Mouse (Mus musculus) right cerebral cortex, postnatal 10 days (tissue): Measurements from ENCODE around the gene Smim13.
"Not testable (repeated sequence)": the region's sequence is repeated elsewhere in the genome, so short reads cannot be mapped to it uniquely, and the experiment has no call there.

Source experiments
- DNase-seq, 2 experiments: peaks; one replicate each; pipeline ENCODE4 v3.0.0; 2021; ENCODE audit warnings: low spot score in 2 of 2

The Smim13 gene

DNA sequence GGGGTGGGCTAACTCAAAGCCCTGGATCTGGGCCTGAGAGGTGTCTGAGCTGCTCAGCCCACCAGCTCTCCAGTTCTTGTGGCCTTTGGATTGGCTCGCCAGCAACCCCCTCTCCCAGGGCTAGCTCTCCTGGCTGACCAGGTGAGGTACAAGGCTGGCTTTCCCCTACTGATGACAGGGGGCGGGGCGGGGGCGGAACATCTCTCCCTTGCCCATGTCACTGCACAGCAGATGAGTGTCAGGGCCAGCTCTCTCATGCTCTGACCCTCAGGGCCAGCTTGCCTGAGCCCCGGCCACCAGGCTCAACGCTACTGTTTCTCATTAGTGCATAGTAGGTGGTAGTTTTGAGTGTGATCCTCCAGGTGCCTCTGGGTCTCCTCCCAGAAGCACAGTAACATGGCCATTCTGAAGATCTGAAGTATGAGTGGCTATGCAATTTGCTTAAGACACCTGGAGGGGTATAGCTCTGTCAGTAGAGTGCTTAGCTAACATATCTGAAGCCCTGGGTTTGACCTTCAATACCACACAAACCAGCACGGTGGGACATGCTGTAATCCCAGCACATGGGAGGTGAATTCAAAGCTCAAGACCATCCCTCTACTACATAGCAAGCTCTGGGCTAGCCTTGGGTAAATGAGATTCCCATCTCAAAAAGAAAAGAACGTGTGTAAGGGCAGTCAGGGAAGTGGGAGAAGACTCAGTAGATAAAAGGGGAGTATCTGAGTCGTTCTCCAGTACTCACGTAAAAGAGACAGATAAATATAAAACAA lies 11.4 kb upstream of the Smim13 start:
- no peak for DNase-seq

DNA sequence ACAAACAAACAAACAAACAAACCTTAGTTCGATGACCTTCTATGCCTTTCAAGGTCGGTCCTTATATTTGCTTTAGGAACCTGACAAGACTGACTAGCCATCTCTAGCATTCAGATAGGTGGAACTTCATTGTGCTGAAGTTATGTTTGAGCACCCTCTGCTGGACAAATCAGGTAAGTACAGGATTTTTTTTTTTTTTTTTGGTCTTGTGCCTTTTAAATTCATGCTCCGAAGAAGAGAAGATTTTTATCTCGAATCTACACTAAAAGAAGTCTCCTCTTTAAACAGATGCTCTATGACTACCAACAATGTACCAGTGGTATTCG lies 10.9 kb upstream of the Smim13 start:
- DNase-seq = no peak

GRCm38 (mm10) chr13:41241557-41241956 lies 8.1 kb upstream of the Smim13 start:
- DNase-seq = no peak

GRCm38 (mm10) chr13:41244306-41244830 lies 5.3 kb upstream of the Smim13 start:
- DNase-seq = no peak

DNA sequence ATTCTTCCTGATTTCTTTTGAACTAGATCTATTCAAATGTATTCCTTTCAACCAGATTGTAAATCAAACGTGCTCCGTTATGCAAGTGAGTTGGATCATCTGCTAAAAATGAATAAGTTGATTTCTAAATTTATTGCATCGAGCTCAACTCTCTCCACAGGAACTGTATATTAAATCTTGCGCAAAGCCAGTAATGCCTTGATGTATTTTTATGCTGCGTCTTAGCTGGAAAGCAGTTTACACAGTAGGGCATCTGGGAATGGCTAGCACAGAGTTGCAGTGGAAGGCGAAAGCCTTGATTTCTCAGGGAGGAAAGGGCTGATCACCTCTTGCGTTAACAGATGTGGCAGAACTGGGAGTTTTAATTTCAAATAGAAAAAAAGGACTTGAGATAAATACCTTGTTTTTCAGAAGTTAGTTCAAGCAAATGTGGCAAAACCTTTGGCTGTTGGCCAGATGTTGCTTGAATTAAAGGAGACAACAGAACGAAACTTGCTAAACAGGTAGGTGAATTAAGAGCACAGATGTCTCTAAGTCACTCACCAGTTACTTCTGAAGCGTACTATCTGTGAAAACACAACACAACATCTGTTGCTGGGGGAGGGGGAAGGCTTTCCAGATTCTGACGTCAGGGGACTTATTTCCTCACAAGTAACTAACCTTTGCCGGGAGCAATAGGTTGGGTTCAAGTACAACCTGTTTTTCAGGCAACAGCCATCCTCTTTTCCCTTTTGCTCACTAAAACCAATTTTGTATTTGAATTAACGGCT lies 708 bp upstream of the Smim13 start:
- peak; percentile 42 to 67 for DNase-seq

- DNase-seq = no peak
These were observed 806 bp downstream of the Smim13 start for GRCm38 (mm10) chr13:41250318-41250981.

GRCm38 (mm10) chr13:41251232-41251631 lies 1.6 kb downstream of the Smim13 start:
- DNase-seq = not testable (repeated sequence)

GRCm38 (mm10) chr13:41251667-41252066 lies 2.0 kb downstream of the Smim13 start:
- DNase-seq = no peak

DNA sequence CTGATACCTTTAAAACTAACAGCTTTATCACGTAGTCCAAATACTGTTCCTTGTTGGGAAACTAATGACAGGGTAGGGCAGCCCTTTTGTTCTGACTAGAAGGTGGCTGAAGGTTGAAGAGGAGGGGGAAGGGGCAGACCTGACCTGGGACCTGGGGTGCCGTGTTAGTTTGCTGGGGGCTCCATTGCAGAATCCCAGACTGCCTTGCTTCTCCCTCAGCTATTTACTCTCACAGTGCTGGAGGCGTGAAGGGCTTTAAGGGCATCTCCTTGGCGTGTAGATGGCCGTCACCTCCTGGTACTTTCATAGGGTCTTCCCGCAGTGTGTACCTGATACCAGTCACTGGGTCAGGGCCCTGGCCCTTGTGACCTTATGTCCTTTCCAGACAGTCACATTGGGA lies 2.5 kb downstream of the Smim13 start:
- DNase-seq = no peak

- DNase-seq = no peak
These were observed 3.1 kb downstream of the Smim13 start for GRCm38 (mm10) chr13:41252736-41253135.

DNA sequence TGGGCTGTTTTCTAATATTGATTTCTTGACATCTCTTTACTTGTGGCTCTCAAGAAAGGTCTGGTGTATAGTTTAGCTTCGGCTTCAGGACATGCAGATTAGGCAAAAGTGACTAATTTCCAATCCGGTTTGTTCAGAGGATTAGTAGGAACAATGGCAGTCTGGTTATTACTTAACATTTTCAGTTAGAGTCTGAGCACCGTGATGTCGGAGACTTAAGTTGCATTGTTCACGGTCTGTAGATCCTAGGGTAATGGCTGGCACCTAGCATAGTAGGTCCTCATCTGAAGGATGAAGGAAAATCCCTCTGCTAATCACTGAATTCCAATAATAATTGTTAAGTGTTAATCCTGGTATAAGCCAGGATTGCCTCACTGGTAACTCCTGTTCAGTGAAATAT lies 6.5 kb downstream of the Smim13 start:
- DNase-seq = no peak

DNA sequence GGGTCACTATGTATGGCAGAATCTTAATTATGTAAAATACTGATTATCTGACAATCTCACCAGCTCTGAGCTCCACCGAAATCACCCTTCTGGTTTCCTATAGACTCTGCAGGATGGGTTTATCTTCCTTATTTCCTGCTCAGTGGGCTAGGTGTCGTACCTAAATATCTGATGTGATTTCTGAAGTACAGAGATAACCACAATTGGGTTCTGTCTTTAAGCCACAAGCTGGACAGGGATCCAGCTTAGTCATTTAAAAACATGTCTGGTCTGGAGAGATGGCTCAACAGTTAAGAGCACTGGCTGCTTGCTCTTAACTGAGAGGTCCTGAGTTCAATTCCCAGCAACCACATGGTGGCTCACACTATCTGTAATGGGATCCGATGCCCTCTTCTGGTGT lies 7.3 kb downstream of the Smim13 start:
- DNase-seq = no peak

GRCm38 (mm10) chr13:41257851-41258250 lies 8.2 kb downstream of the Smim13 start:
- DNase-seq = no peak

DNA sequence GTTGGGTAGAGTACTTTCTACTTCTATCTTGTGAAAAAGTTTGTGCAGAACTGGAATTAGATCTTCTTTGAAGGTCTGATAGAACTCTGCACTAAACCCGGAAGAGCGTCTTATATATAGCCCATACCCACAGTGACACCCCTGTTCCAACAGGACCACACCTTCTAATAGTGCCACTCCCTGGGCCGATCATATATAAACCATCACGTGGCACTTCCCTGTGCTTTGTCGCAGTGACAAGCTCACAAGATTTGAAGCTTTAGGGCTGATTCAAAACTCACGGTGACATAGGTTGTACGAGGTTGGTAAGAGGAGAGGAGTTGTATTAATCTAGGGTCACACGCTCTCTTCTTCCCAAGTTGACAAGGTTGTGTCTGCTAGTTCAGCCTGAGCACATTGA lies 12.0 kb downstream of the Smim13 start:
- not testable (repeated sequence) for DNase-seq

GRCm38 (mm10) chr13:41263304-41264006 lies 13.8 kb downstream of the Smim13 start:
- no peak for DNase-seq

GRCm38 (mm10) chr13:41267827-41268408 lies 18.3 kb downstream of the Smim13 start:
- peak; percentile 45 to 47 for DNase-seq

- DNase-seq = peak in 1 of 2 experiments; percentile 10
These were observed 24.4 kb downstream of the Smim13 start, which contains the start of gene Gm17364 for GRCm38 (mm10) chr13:41273927-41274650. TSS of gene Gm17364 (minus strand) at chr13:41273977.

DNA sequence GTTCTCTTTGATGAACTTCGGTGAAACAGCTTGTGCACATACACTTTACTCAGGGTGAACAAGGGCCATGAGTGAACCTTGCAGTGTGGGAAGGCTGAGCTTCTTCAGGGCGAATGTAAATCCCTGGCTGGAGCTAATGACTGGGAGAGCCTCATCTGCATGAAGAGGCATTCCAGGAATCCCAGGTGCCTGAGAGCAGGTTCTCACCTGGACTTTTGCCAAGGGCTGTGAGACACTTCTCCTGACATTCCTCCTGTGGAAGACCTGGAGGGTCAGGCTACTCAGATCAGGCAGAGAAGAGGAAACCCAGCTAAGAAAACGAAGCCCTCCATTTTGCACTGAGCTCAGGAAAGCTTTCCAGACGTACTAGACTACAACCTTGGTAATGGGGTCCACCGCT lies 31.1 kb downstream of the Smim13 start:
- DNase-seq = no peak

DNA sequence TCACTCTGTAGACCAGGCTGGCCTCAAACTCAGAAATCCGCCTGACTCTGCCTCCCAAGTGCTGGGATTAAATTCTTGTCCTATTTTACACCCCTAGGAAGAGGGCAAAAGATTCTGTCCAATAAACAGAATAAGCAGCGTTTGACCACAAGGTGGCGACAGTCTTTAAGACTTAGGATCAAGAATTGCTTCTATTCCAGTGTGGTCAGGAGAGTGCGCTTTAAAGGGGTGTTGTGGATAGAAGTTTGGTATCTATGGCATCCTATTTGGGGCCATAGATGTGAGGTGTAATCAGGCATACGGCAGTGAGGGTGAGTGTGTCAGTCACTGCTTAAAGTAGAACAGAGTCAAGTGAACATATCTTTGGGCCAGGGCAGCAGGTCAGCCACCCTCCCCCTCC lies 33.6 kb downstream of the Smim13 start:
- peak; percentile 69 to 79 for DNase-seq

- DNase-seq = no peak
These were observed 35.8 kb downstream of the Smim13 start for GRCm38 (mm10) chr13:41285448-41285847.

DNA sequence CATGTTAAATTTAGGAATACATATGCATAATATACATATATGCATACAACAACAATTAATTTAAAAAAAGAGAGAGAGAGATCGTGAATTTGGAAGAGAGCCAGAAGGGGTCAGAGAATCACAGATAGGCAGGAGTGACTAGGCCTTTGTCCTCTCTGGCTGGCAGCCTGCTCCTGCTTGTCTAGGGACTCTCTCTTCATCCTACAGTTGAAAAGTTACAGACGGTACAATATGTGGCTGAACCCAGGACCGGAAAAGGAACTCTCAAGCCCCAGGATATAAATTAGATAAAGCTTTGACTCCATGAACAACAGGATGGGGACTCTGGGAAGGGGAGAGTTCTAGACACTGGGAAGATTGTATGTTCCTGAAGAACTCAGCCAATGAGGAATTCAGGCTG lies 36.6 kb downstream of the Smim13 start:
- DNase-seq = no peak
